Mouse (Mus musculus): ENCODE results near the gene Zbtb43.

Zbtb43 gene

GRCm38 (mm10) chr2:33430081-33430770, 38.1 kb downstream of the Zbtb43 start:
- no peak for DNase-seq (ENCODE audit: low read depth, low spot score)

GRCm38 (mm10) chr2:33429339-33429738, 39.0 kb downstream of the Zbtb43 start:
- DNase-seq (ENCODE audit: low read depth, low spot score): no peak

GRCm38 (mm10) chr2:33426640-33427398, 41.5 kb downstream of the Zbtb43 start:
- DNase-seq (ENCODE audit: low read depth, low spot score): no peak

- DNase-seq (ENCODE audit: low read depth, low spot score): no peak
Measured at GRCm38 (mm10) chr2:33417454-33417853, 50.9 kb downstream of the Zbtb43 start.

GRCm38 (mm10) chr2:33414019-33414418, 54.3 kb downstream of the Zbtb43 start:
- no peak for DNase-seq (ENCODE audit: low read depth, low spot score)

GRCm38 (mm10) chr2:33412111-33412510, 56.2 kb downstream of the Zbtb43 start:
- no peak for DNase-seq (ENCODE audit: low read depth, low spot score)

- no peak for DNase-seq (ENCODE audit: low read depth, low spot score)
Measured at GRCm38 (mm10) chr2:33403511-33404003, 64.8 kb downstream of the Zbtb43 start.

- no peak for DNase-seq (ENCODE audit: low read depth, low spot score)
Measured at GRCm38 (mm10) chr2:33402638-33403037, 65.7 kb downstream of the Zbtb43 start.

GRCm38 (mm10) chr2:33402236-33402635, 66.1 kb downstream of the Zbtb43 start:
- peak; percentile 61 for DNase-seq (ENCODE audit: low read depth, low spot score)

- DNase-seq (ENCODE audit: low read depth, low spot score): no peak
Measured at GRCm38 (mm10) chr2:33401217-33401616, 67.1 kb downstream of the Zbtb43 start.

GRCm38 (mm10) chr2:33400541-33400940, 67.8 kb downstream of the Zbtb43 start:
- DNase-seq (ENCODE audit: low read depth, low spot score): no peak
